Mouse (Mus musculus): ENCODE results near the gene Gm4513. TPM values are rescaled to one million over a fixed set of nuclear protein-coding genes. Genes with fewer than 3 reads are reported as not detected.

The Gm4513 gene
- not detected in 2 replicates for polyA plus RNA-seq (2012; rRNA removed)

GRCm38 (mm10) chr7:20598921-20599320, at the start of gene Gm4513:
Gm4513 (minus strand) TSS chr7:20599021.

DNA sequence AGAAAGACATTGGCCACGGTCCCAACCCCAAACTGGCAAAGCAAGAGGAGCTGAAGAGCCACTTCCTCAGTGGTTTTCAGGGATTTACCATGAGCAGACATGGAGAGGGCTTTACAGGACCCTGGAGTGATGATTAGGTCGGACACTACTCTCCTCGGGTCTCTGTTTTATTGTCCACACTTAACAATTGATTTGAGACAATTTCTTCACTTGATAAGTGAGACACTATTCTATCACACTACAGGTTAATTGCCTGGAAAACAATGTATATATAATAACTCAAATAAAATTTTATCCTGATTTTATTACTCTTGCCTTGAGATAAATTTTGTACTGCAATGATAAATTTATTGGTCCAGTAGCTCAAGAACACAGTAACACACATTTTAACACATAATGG, 22.7 kb downstream of the Gm4513 start, which contains the start of gene Gm4141:
TSS of gene Gm4141 (minus strand) at position 101 of the 400 bp plus-strand sequence.

GRCm38 (mm10) chr7:20545657-20546056, 53.2 kb downstream of the Gm4513 start, which contains the start of gene Gm5726:
Gm5726 (minus strand) TSS chr7:20545757.

Other genes starting within 250 kb of the Gm4513 start
- not detected in 2 replicates for gene Gm5728, start 223.6 kb downstream of the Gm4513 start, polyA plus RNA-seq (2012; rRNA removed)
- gene Vmn1r100, start 181.1 kb downstream of the Gm4513 start, polyA plus RNA-seq (2012; rRNA removed) = not detected in 2 replicates
- gene Vmn1r101, start 156.4 kb downstream of the Gm4513 start, polyA plus RNA-seq (2012; rRNA removed) = not detected in 2 replicates
- gene Gm10670, start 124.1 kb downstream of the Gm4513 start, polyA plus RNA-seq (2012; rRNA removed) = not detected in 2 replicates
- gene Vmn1r103, start 88.5 kb downstream of the Gm4513 start, polyA plus RNA-seq (2012; rRNA removed) = not detected in 2 replicates
- gene Vmn1r104, start 65.2 kb downstream of the Gm4513 start, polyA plus RNA-seq (2012; rRNA removed) = not detected in 2 replicates
- not detected in 2 replicates for gene Gm5726, start 53.3 kb downstream of the Gm4513 start, polyA plus RNA-seq (2012; rRNA removed)
- not detected in 2 replicates for gene Gm4141, start 22.8 kb downstream of the Gm4513 start, polyA plus RNA-seq (2012; rRNA removed)
- gene Vmn1r107, start 69.9 kb upstream of the Gm4513 start, polyA plus RNA-seq (2012; rRNA removed) = not detected in 2 replicates
- not detected in 2 replicates for gene Vmn1r111, start 104.2 kb upstream of the Gm4513 start, polyA plus RNA-seq (2012; rRNA removed)
- gene Gm10668, start 131.6 kb upstream of the Gm4513 start, polyA plus RNA-seq (2012; rRNA removed) = not detected in 2 replicates
- gene Vmn1r112, start 172.2 kb upstream of the Gm4513 start, polyA plus RNA-seq (2012; rRNA removed) = not detected in 2 replicates
- not detected in 2 replicates for gene Vmn1r113, start 188.3 kb upstream of the Gm4513 start, polyA plus RNA-seq (2012; rRNA removed)
- gene Vmn1r114, start 213.2 kb upstream of the Gm4513 start, polyA plus RNA-seq (2012; rRNA removed) = not detected in 2 replicates
- gene Vmn1r115, start 246.0 kb upstream of the Gm4513 start, polyA plus RNA-seq (2012; rRNA removed) = not detected in 2 replicates